Mouse (Mus musculus) heart, embryonic 16.5 days (tissue): ENCODE results near the gene Akap7. TPM values are rescaled to one million over a fixed set of nuclear protein-coding genes. Genes with fewer than 3 reads are reported as not detected.

ENCODE experiments used
- ATAC-seq: fragments of 200-750 bp; cut with Nextera tagmentation; replicated peaks from 2 replicates; pipeline ENCODE4 v1.8.0; 2017; ENCODE audit warnings: moderate number of reproducible peaks; ENCODE audit not compliant: insufficient read depth, low FRiP score; ENCODE audit errors: extremely low read depth
- H3K27ac ChIP-seq: fragments of 300-500 bp; sonication (generic); 2 replicates; pipeline ENCODE4 v1.5.1; 2014; ENCODE audit warnings: mild to moderate bottlenecking, low read length, control low read depth, moderate library complexity
- H3K27me3 ChIP-seq: fragments of 300-500 bp; sonication (generic); 2 replicates; pipeline ENCODE4 v1.6.1; 2014; ENCODE audit warnings: low read length, mixed read lengths; ENCODE audit not compliant: control insufficient read depth, insufficient read depth
- H3K36me3 ChIP-seq: fragments of 300-500 bp; sonication (generic); 2 replicates; pipeline ENCODE4 v1.6.1; 2014; ENCODE audit not compliant: control insufficient read depth, insufficient read depth
- H3K4me1 ChIP-seq: fragments of 300-500 bp; sonication (generic); 2 replicates; pipeline ENCODE4 v1.6.1; 2014; ENCODE audit warnings: low read length, mixed read lengths; ENCODE audit not compliant: control insufficient read depth, insufficient read depth
- H3K4me2 ChIP-seq: fragments of 300-500 bp; sonication (generic); 2 replicates; pipeline ENCODE4 v1.6.1; 2014; ENCODE audit warnings: low read depth, mild to moderate bottlenecking, control low read depth, low read length
- H3K4me3 ChIP-seq: fragments of 300-500 bp; sonication (generic); 2 replicates; pipeline ENCODE4 v1.5.1; 2014; ENCODE audit warnings: mild to moderate bottlenecking, control low read depth, low read length
- H3K9ac ChIP-seq: fragments of 300-500 bp; sonication (generic); 2 replicates; pipeline ENCODE4 v1.6.1; 2014; ENCODE audit warnings: low read length, control low read depth
- H3K9me3 ChIP-seq: fragments of 300-500 bp; sonication (generic); replicated peaks from 2 replicates; pipeline ENCODE4 v1.6.1; 2016; ENCODE audit warnings: low read length; ENCODE audit not compliant: control insufficient read depth
- WGBS: fragments of 180-500 bp; shearing (Covaris S2); extraction: QIAGEN DNeasy Blood & Tissue Kit; methylation state at CpG from one replicate; pipeline ENCODE4 v1.1.7; 2014; 5-methylcytosine and 5-hydroxymethylcytosine counted together
- polyA plus RNA-seq: library from polyadenylated mRNA; unstranded; fragments of >200 nt; fragmentation: Nextera tagmentation; extraction: Ambion mirVana; gene quantifications from 2 replicates; pipeline ENCODE4 v1.2.1, GENCODE M21; 2015

Gene Akap7
- polyA plus RNA-seq, 1 experiment from 2014 or later: 26.9 TPM

GRCm38 (mm10) chr10:25325690-25326089 lies 18.0 kb upstream of the Akap7 start:
- ATAC-seq: no peak
- H3K9me3 ChIP-seq: no peaks in the 10 kb centered on the region
- no peaks in the 10 kb centered on the region for H3K4me1 ChIP-seq
- H3K36me3 ChIP-seq: no peaks in the 10 kb centered on the region
- no peak overlapping the region for H3K9ac ChIP-seq
- no peak overlapping the region for H3K4me2 ChIP-seq
- no peak overlapping the region for H3K27ac ChIP-seq
- no peak overlapping the region for H3K4me3 ChIP-seq
- 48% methylated on average over 4 of the region's 4 CpGs for WGBS
- H3K27me3 ChIP-seq: no peaks in the 10 kb centered on the region

- H3K9ac ChIP-seq: no peak overlapping the region
- ATAC-seq: no peak
- no peak overlapping the region for H3K27ac ChIP-seq
- no peak overlapping the region for H3K4me2 ChIP-seq
- no peaks in the 10 kb centered on the region for H3K27me3 ChIP-seq
- no peaks in the 10 kb centered on the region for H3K36me3 ChIP-seq
- no peak overlapping the region for H3K4me3 ChIP-seq
- 84% methylated on average over 4 of the region's 4 CpGs for WGBS
- H3K4me1 ChIP-seq: peaks cover 12% of the 10 kb centered on the region
- H3K9me3 ChIP-seq: no peaks in the 10 kb centered on the region
Observed at GRCm38 (mm10) chr10:25321198-25321597, 13.5 kb upstream of the Akap7 start.

- H3K4me2 ChIP-seq: no peak overlapping the region
- H3K27me3 ChIP-seq: no peaks in the 10 kb centered on the region
Observed at GRCm38 (mm10) chr10:25319531-25319930, 11.9 kb upstream of the Akap7 start.

GRCm38 (mm10) chr10:25318405-25318804 lies 10.7 kb upstream of the Akap7 start:
- Histone ChIP-seq H3K4me1 (peaks cover 12% of the 10 kb centered on the region), H3K9me3 (no peaks in the 10 kb centered on the region), H3K4me3 (no peak overlapping the region), H3K27ac (peak overlapping the region; percentile 74), H3K27me3 (no peaks in the 10 kb centered on the region), H3K36me3 (no peaks in the 10 kb centered on the region), H3K4me2 (peak overlapping the region; percentile 39), H3K9ac (no peak overlapping the region)
- peak; percentile 58 for ATAC-seq
- WGBS: 38% methylated on average over 5 of the region's 5 CpGs

More at GRCm38 (mm10) chr10:25319531-25319930, 11.9 kb upstream of the Akap7 start:
- Histone ChIP-seq H3K9me3 (no peaks in the 10 kb centered on the region), H3K9ac (no peak overlapping the region), H3K4me1 (peaks cover 12% of the 10 kb centered on the region), H3K4me3 (no peak overlapping the region), H3K36me3 (no peaks in the 10 kb centered on the region), H3K27ac (no peak overlapping the region)
- ATAC-seq: no peak

GRCm38 (mm10) chr10:25317665-25318064 lies 10.0 kb upstream of the Akap7 start:
- H3K27me3 ChIP-seq: no peaks in the 10 kb centered on the region
- no peaks in the 10 kb centered on the region for H3K36me3 ChIP-seq
- H3K4me1 ChIP-seq: peaks cover 12% of the 10 kb centered on the region
- ATAC-seq: no peak
- no peak overlapping the region for H3K27ac ChIP-seq
- H3K4me2 ChIP-seq: peak overlapping the region; percentile 39
- H3K4me3 ChIP-seq: no peak overlapping the region
- H3K9me3 ChIP-seq: no peaks in the 10 kb centered on the region
- H3K9ac ChIP-seq: no peak overlapping the region

DNA sequence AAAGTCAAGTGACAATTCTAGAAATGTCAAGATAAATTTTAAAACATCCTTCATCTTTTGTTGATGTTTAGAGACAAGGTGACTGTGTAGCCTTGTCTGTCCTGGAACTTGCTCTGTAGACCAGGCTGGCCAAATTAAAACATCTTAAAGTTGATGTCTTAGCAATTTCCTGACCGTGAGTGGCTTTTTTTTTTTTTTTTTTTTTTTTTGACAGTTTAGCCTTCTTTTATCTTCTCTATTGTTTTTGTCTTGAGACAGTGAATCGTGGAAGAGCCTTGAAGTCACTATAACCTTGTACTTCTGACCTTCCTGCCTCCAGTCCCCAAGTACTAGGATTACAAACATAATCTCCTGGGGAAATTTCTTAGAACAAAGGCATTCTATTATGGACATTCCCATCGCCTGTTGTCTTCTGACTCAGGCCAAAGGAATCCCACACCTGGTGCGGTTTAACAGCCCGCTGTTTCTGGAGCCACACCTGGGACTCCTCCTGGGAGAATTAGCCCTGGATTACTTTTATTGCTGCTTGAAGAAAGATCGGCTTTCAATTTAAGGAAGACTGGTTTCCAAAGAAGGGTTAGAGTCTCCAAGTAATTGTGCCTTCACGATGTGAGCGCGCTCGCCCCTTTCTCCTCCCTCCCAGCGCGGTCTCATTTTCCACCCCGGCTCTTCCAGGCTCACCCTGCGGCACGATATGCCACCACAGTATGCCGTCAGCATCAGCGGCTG lies 6.3 kb upstream of the Akap7 start:
- ATAC-seq: no peak
- Histone ChIP-seq H3K36me3 (no peaks in the 10 kb centered on the region), H3K9ac (peak overlapping the region; percentile 5; the same call in 1 of the 2 replicates), H3K27me3 (no peaks in the 10 kb centered on the region), H3K4me1 (peaks cover 12% of the 10 kb centered on the region), H3K4me2 (peak overlapping the region; percentile 45), H3K4me3 (peak overlapping the region; percentile 6; the same call in 1 of the 2 replicates), H3K27ac (no peak overlapping the region), H3K9me3 (no peaks in the 10 kb centered on the region)
- WGBS: 19% methylated on average over 17 of the region's 17 CpGs

DNA sequence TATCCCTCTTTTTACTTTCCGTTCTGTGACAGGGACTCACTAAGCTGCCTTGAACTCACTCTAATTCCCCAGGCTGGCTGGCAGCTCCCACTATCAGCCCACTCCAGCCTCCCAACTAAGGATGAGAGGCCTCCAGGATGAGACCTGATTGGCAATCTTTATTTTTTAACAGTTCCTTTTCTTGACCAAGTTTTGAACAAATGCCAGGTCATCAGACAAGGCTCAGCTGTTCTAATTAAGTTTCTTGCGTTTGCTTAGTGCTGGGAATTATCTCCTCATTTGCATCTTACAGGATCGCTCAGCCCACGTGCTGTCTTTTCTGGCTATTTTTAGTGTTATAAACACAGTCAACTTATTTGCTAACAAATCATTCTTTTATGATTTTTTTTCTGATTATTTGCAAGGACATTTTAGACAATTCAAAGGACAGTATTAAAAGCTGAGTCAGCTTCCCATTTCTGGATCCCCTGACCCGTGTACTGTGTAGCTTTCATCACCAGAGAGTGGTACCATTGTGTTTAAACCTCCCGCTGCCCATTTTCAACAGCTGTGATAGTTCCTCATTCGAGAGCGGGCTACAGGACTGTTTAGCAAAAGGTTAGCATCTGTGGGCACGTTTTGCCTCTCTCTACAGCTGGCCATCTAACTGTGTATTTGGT lies 4.0 kb upstream of the Akap7 start:
- WGBS: 38% methylated on average over 9 of the region's 9 CpGs
- no peak overlapping the region for H3K9ac ChIP-seq
- ATAC-seq: no peak
- no peak overlapping the region for H3K4me3 ChIP-seq
- H3K9me3 ChIP-seq: no peaks in the 10 kb centered on the region
- H3K27me3 ChIP-seq: no peaks in the 10 kb centered on the region
- no peak overlapping the region for H3K27ac ChIP-seq
- H3K4me1 ChIP-seq: no peaks in the 10 kb centered on the region
- H3K36me3 ChIP-seq: no peaks in the 10 kb centered on the region
- H3K4me2 ChIP-seq: no peak overlapping the region

DNA sequence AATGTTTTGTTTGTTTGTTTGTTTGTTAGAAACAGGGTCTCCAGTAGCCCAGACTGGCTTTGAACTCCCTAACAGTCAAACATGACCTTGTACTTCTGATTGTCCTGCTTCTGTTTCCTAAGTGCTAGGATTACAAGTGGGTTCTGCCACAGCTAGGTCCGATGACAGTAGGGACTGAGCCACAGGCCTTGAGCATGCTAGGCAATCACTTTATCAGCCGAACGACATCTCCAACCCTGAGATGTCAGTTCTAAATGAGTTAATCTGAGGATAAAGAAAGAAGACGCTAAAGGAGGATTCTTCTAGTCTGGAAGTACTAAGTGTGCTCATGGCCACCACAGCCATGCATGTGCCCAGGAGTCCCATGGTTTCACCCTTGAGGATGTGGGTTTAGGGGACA lies 3.1 kb upstream of the Akap7 start:
- Histone ChIP-seq H3K4me3 (no peak overlapping the region), H3K27ac (no peak overlapping the region), H3K36me3 (no peaks in the 10 kb centered on the region), H3K4me2 (no peak overlapping the region), H3K4me1 (no peaks in the 10 kb centered on the region), H3K9me3 (no peaks in the 10 kb centered on the region), H3K27me3 (no peaks in the 10 kb centered on the region), H3K9ac (no peak overlapping the region)
- no peak for ATAC-seq
- 57% methylated on average over 4 of the region's 4 CpGs for WGBS

- Histone ChIP-seq H3K27me3 (no peaks in the 10 kb centered on the region), H3K4me2 (no peak overlapping the region), H3K9me3 (no peaks in the 10 kb centered on the region), H3K36me3 (no peaks in the 10 kb centered on the region), H3K4me1 (no peaks in the 10 kb centered on the region), H3K27ac (no peak overlapping the region), H3K9ac (no peak overlapping the region), H3K4me3 (no peak overlapping the region)
- 92% methylated on average over 5 of the region's 5 CpGs for WGBS
- ATAC-seq: no peak
Observed at GRCm38 (mm10) chr10:25309996-25310395, 2.3 kb upstream of the Akap7 start.
